Mouse (Mus musculus) cerebellum, adult 8-10 months (tissue): Measurements from ENCODE around the gene Ccdc13.

Source experiments
- DNase-seq: peaks from one replicate; pipeline ENCODE4 v3.0.0; 2022

Ccdc13 gene

GRCm38 (mm10) chr9:121794972-121795539 lies 44.2 kb downstream of the Ccdc13 start:
- no peak for DNase-seq

- DNase-seq = no peak
Measured at GRCm38 (mm10) chr9:121791757-121792521, 47.3 kb downstream of the Ccdc13 start, which contains the start of gene Hhatl. Hhatl (minus strand) TSS chr9:121792507.

- DNase-seq = peak; percentile 33
Measured at GRCm38 (mm10) chr9:121791206-121791605, 48.1 kb downstream of the Ccdc13 start.

- no peak for DNase-seq
Measured at GRCm38 (mm10) chr9:121786359-121786758, 52.9 kb downstream of the Ccdc13 start.

- no peak for DNase-seq
Measured at GRCm38 (mm10) chr9:121785261-121785660, 54.0 kb downstream of the Ccdc13 start.

DNA sequence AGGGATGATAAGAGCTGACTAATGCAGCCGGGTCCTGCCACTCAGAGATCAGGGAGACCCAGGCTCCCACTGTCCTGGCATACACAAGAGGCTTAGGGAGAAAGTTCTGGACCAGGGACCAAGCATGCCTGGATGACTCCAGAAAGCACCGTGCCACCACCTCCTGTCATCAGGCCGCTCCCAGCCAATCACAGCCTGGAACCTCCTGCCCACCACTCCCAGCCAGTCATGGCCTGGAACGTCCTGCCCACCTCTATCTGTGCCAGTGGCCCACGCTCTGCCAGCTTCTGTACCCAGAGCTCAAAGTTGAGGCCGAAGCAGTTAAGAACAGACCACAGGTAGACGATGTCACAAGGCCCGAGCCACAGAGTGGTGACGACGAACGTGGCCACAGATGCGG lies 54.5 kb downstream of the Ccdc13 start:
- no peak for DNase-seq

DNA sequence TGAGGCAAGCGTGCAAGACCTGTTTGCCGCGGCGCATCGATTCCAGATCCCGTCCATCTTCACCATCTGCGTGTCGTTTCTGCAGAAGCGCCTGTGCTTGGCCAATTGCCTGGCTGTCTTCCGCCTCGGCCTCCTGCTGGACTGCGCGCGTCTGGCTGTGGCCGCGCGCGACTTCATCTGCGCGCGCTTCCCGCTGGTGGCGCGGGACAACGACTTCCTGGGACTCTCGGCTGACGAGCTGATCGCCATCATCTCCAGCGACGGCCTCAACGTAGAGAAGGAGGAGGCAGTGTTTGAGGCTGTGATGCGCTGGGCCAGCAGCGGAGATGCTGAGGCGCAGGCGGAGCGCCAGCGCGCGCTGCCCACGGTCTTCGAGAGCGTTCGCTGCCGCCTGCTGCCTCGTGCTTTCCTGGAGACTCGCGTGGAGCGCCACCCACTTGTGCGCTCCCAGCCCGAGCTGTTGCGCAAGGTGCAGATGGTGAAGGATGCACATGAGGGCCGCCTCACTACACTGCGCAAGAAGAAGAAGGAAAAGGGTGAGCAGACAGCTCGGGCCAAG lies 61.1 kb downstream of the Ccdc13 start:
- no peak for DNase-seq

DNA sequence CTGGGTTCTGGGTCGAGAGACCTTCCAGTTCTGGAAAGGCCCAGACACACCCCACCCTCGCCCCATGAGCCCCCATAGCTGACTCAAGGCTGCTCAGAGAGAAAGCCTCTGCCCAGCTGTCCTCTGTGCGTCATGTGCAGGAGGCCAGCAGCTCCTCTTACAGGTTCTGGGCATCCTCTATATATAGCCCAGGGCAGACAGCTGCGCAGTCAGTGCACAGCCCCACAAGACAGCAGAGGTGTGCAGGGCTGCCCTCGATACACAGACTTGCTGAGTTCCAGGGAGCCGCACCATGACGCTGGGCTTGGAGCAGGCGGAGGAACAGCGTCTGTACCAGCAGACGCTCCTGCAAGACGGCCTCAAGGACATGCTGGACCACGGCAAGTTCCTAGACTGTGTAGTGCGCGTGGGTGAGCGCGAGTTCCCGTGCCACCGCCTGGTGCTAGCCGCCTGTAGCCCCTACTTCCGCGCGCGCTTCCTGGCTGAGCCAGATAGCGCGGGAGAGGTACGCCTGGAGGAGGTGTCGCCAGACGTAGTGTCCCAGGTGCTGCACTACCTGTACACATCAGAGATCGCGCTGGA lies 61.7 kb downstream of the Ccdc13 start, which contains the start of gene Klhl40:
Klhl40 (plus strand) TSS at position 124 of the 582 bp plus-strand sequence.
- DNase-seq = no peak

DNA sequence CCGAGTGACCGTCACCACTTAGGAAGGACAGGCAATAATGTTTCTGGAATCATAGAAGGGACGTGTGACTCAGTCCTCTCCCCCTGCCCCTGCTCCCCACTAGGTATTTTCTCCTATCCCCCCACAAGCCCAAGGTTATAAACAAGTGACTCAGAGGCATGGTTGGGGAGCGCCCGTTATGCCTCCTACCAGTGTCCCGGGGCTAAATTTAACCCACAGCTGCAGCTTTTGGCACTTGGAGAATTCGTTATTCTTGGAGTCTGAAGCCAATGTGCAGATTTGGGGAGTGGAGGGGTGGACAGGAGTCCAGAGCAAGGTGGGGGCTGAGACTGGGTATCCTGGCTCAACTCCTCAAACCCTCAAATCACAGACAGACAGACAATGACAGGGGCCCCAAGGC lies 62.8 kb downstream of the Ccdc13 start:
- DNase-seq = no peak

DNA sequence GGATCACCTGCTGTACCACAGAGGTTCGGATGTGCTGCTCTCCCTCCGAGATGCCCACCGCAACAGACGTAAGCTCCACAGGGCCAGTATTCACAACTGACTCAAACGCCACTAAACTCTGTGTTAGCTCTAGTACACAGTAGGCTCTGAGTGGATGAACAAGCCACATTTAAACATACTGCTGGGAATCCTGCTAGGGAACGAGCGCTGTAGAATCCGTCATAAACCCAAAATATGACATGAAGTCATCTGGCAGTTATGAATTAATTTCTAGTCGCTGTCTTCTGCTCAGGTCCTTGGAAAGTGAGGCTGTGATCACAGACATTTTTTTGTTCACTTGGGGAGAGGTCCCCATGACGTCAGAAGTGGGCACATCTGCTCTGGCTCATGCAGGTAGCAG lies 63.3 kb downstream of the Ccdc13 start:
- DNase-seq = no peak

- no peak for DNase-seq
Measured at GRCm38 (mm10) chr9:121772412-121772811, 66.8 kb downstream of the Ccdc13 start.

GRCm38 (mm10) chr9:121765166-121765855 lies 74.0 kb downstream of the Ccdc13 start:
- DNase-seq = no peak

DNA sequence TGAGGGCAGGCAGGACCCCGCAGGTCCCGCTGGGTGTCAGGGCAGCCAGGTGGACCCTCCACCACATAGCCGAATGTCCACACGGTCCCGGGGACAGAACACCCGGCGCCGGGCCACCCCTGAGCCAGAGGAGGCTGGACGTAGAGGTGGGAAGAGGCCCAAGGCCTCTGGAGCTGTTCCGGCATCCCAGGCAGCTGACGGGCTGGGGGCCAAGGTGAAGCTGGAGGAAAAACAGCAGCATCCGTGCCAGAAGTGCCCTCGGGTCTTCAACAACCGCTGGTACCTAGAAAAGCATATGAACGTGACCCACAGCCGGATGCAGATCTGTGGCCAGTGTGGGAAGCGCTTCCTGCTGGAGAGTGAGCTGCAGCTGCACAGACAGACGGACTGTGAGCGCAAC lies 75.5 kb downstream of the Ccdc13 start:
- no peak for DNase-seq

- DNase-seq = no peak
Measured at GRCm38 (mm10) chr9:121762761-121763160, 76.5 kb downstream of the Ccdc13 start.

DNA sequence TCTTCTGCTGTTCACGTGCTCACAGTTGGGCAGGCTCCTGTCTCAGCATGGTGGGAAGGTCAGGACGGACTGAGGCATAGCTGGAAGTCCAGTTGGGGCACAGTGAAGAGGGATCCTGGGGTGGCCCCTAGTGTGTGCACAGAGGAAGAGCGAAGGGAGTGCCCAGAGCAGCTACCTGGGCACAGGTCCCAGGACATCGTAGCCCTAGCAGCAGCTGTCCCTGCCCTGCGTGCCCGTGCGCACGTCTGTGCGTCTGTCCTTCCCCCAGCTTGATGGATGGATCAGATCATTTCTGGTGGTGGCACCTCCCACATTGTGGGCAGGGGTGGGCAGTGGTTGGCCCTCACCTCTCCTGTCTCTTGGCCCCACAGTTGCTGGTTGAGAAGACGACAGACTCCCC lies 77.0 kb downstream of the Ccdc13 start:
- no peak for DNase-seq

DNA sequence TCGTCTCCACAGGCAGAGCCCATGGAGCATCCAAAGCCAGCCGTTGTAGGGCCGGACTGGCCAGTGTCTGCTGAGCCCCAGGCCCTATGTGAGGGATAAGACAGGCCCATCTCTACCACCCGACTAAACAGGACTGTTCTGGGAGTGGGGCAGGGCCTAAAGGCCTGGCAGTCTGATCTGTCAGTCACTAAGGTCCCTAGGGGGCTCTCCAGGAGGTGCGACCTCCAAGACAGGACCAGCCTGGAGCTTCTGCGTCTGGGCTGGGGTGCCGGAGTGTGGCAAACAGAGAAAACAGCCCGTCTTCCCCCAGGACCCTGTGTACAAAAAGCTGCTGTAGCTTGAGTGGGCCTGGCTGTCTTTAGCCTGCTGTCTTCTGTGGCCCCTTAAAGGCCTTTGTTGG lies 77.5 kb downstream of the Ccdc13 start:
- DNase-seq = no peak

DNA sequence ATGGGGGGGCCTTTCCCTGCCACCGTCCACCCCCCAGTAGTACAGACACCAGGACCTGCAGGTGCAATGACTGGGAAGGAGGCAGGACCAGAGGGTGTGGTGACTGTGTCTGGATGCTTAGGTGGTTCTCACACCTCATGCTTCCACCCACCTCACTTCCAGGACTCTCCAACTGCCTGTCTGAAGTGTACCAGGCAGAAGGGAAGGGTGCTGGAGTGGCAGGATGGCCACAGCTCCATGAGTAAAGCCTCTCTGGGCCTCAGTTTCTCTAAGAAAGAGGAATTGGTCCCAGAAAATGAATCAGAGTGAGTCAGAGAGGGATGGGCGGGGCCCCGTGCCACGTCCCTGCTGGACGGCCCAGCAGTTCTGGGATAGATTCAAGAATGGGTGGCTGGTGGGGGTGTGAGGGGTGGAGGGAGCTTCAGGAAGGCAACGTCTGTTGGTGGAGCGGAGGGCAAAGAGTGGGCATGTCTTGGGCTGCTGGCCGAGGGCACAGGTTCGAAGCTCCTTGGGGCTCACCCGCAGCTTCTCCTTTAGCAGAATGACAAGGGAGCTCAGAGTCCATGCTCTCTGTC lies 78.1 kb downstream of the Ccdc13 start:
- no peak for DNase-seq

- DNase-seq = peak; percentile 45
Measured at GRCm38 (mm10) chr9:121760271-121761090, 78.8 kb downstream of the Ccdc13 start.

DNA sequence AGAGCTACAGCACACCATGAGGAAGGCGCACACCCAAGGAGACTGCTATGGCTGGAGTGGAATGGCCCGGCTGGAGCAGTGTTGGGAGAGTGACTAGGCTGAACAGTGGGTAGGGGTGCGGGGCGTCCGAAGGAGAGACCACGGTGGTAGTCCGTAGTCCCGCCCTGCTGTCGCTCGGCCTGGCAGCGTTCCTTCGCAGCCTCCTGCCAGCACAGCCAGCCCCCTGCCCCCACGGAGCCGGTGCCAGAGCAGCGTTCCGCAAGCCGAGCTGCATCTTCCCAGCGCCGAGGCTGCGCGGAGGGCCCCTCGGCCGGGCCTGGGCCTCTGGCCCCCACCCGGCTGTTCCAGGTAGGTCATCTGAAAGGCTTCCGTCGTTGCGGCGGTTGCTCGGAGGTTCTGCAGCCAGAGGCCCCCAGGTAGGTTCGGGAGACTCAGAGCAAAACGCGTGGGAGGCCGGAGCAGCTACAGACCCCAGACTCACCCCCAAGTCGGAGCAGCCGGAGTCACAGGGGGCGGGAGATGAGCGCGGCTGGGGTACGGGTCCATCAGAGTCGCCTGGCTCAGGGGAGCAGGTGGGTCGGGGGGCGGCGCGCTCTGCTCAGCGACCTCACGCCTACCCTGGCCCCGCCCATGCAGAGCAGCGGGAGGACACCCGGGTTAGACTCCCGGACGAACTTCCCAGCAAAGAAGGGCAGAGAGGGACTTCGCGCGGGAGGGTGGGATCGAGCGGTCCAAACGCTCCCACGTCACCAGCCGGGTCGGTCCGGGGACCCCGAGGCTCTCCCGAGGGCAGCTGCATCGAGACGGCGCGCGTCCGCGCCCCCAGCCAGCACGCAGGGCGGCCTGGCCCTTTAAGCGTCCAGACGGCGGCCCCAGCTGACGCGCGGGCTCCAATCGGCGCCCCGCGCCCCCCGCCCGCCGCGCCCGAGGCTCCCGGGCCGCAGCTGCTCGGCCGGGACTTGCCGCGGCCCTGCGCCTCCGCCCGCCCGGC lies 79.9 kb downstream of the Ccdc13 start, which contains the start of gene Zfp651:
Zfp651 (plus strand) TSS at position 240 of the 991 bp plus-strand sequence.
- DNase-seq = peak; percentile 60
